7 mouse cellular contexts compared by ENCODE assay signal in the genomic region with DNA sequence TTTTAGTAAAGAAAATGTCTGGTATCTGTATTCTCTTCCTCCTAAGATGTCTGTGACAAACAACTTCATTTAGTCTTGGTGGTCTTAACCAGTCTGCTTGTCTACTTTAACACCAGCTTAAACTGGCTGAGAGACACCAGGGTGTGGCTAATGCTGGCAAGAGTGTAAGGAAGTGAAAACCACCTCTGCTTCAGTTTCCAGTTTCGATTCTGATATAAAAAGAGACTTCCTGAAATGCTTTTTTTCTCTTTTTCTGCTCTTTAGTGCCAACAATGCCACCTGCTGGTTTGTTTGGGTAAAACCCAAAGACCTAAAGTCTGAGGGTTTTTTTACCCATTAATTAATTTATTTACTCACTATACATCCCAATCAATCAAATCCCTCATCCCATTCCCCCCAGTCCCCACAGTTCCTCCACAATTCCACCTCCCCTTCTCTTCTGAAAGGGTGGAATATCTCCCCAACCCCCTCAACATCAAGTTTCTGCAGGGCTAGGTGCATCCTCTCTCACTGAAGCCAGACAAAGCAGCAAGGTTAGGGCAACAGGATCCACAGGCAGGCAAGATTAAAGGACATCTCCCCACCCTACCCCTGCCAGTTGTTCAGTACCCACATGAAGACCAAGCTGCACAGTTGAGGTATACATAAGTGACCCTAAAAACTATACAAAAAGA. TPM values are rescaled to one million over a fixed set of nuclear protein-coding genes. Genes with fewer than 3 reads are reported as not detected.
A peak's percentile ranks its signal among the peaks of the same experiment; 100 is the strongest.
DNase-seq lines count a peak whose midpoint lies in the region; ATAC-seq and TF ChIP-seq lines count a peak whose summit lies in the region.
"Not testable (repeated sequence)": the region's sequence is repeated elsewhere in the genome, so short reads cannot be mapped to it uniquely, and the experiment has no call there.

No protein-coding gene starts in this region.

- not testable (repeated sequence) for TF ChIP-seq POLR2A in brain, embryonic 14.5 days (IDR thresholded peaks at IDR 0.05; ENCODE audit: borderline replicate concordance, extremely low read depth, insufficient read depth, insufficient read length, poor library complexity, severe bottlenecking); liver, adult 2 months (IDR thresholded peaks at IDR 0.05; ENCODE audit: extremely low read depth, insufficient read depth, low read length)

- not testable (repeated sequence) for H3K36me3 ChIP-seq in forebrain, embryonic 16.5 days (ENCODE audit: control insufficient read depth, insufficient read depth); kidney, postnatal 0 days (ENCODE audit: insufficient read depth, low read length); liver, adult 2 months (ENCODE audit: control insufficient read depth, insufficient read depth, low read length); midbrain, embryonic 14.5 days (ENCODE audit: control insufficient read depth, insufficient read depth, low read length)

- WGBS in forebrain, embryonic 16.5 days: 7% methylated on average over 1 of the region's 1 CpGs
- WGBS in kidney, postnatal 0 days: 0% methylated on average over 1 of the region's 1 CpGs
- 3% methylated on average over 1 of the region's 1 CpGs for WGBS in liver, adult 2 months
- 15% methylated on average over 1 of the region's 1 CpGs for WGBS in midbrain, embryonic 14.5 days

- H3K4me2 ChIP-seq in forebrain, embryonic 16.5 days (ENCODE audit: low read length); kidney, postnatal 0 days (ENCODE audit: low read length); midbrain, embryonic 14.5 days (ENCODE audit: low read length): not testable (repeated sequence)

- not testable (repeated sequence) for H3K27me3 ChIP-seq in forebrain, embryonic 16.5 days (replicated peaks; ENCODE audit: control insufficient read depth, insufficient read depth, low read length); kidney, postnatal 0 days (ENCODE audit: insufficient read depth, low read length); liver, adult 2 months (ENCODE audit: control insufficient read depth, insufficient read depth, low read length); midbrain, embryonic 14.5 days (ENCODE audit: control insufficient read depth, insufficient read depth, low read length)

- ATAC-seq in forebrain, embryonic 16.5 days: peak; percentile 31; the same call in 1 of the 2 replicates
- ATAC-seq in kidney, postnatal 0 days (replicated peaks; ENCODE audit: low FRiP score, low read depth); midbrain, embryonic 14.5 days (ENCODE audit: low FRiP score, low TSS enrichment): not testable (repeated sequence)

- not testable (repeated sequence) for H3K27ac ChIP-seq in forebrain, embryonic 16.5 days (ENCODE audit: low read length); kidney, postnatal 0 days; liver, adult 2 months (replicated peaks; ENCODE audit: insufficient read depth, low read depth, low read length); midbrain, embryonic 14.5 days (replicated peaks; ENCODE audit: low read depth, low read length)

- not testable (repeated sequence) for TF ChIP-seq CTCF in brain, embryonic 14.5 days (IDR thresholded peaks at IDR 0.05; ENCODE audit: borderline replicate concordance, extremely low read depth, insufficient read depth, insufficient read length); liver, adult 2 months (IDR thresholded peaks at IDR 0.05; ENCODE audit: low read depth, low read length)
- TF ChIP-seq CTCF in kidney, postnatal 0 days (IDR thresholded peaks at IDR 0.05; ENCODE audit: low read depth): peak; percentile 65

- not testable (repeated sequence) for H3K79me2 ChIP-seq in liver, adult 2 months (ENCODE audit: control insufficient read depth, insufficient read depth, low read length)

- not testable (repeated sequence) for H3K9ac ChIP-seq in forebrain, embryonic 16.5 days (replicated peaks; ENCODE audit: low read depth, low read length); kidney, postnatal 0 days (ENCODE audit: low read depth, low read length); liver, adult 2 months (ENCODE audit: low read depth, low read length); midbrain, embryonic 14.5 days (replicated peaks; ENCODE audit: low read length)

- not testable (repeated sequence) for H3K4me3 ChIP-seq in forebrain, embryonic 16.5 days (replicated peaks; ENCODE audit: low read length); kidney, postnatal 0 days (replicated peaks; ENCODE audit: low read depth, low read length); midbrain, embryonic 14.5 days (replicated peaks; ENCODE audit: low read depth, low read length)
- peak overlapping the region; percentile 27; the same call in 1 of the 2 replicates for H3K4me3 ChIP-seq in liver, adult 2 months (ENCODE audit: insufficient read depth, low read depth, low read length)

- not testable (repeated sequence) for H3K4me1 ChIP-seq in forebrain, embryonic 16.5 days (replicated peaks; ENCODE audit: control insufficient read depth, insufficient read depth, low read length); kidney, postnatal 0 days (replicated peaks; ENCODE audit: insufficient read depth, low read length); liver, adult 2 months (ENCODE audit: control insufficient read depth, insufficient read depth, low read length); midbrain, embryonic 14.5 days (ENCODE audit: control insufficient read depth, insufficient read depth, low read length)

- not testable (repeated sequence) for H3K9me3 ChIP-seq in forebrain, embryonic 16.5 days (ENCODE audit: control insufficient read depth, low read length); kidney, postnatal 0 days (replicated peaks; ENCODE audit: low read length); midbrain, embryonic 14.5 days (ENCODE audit: control insufficient read depth, low read length)

- DNase-seq in brain, embryonic 14.5 days (ENCODE audit: low read depth): peak; percentile 56
- peak; percentile 42 for DNase-seq in heart, postnatal 4 days
- DNase-seq in kidney, postnatal 0 days (ENCODE audit: low spot score): peak; percentile 79
- DNase-seq in liver, adult 2 months (ENCODE audit: extremely low read depth, low read depth, low spot score): peak; percentile 72
- DNase-seq in midbrain, embryonic 14.5 days: peak; percentile 80
- peak; percentile 16 to 56 for DNase-seq in spleen, postnatal 10 days (ENCODE audit: low spot score in 2 of 2)

RNA-seq across cellular contexts. Expression of a gene that starts 53.3 kb away (rescaled TPM):
- 0.34 and 1.5 TPM in 2 replicates for polyA plus RNA-seq in brain, embryonic 14.5 days (2012; rRNA removed)
- 1.3 and 1.5 TPM in 2 replicates for polyA plus RNA-seq in forebrain, embryonic 16.5 days (2015; fragmentation: Nextera tagmentation; extraction: Ambion mirVana)
- total RNA-seq in heart, postnatal 4 days (2021): 10 to 100 TPM; 10.2 to 10.6 TPM
- 14.9 and 17.3 TPM in 2 replicates for polyA plus RNA-seq in kidney, postnatal 0 days (2015; fragmentation: Nextera tagmentation; extraction: Ambion mirVana)
- total RNA-seq in liver, adult 2 months (2014; rRNA removed): 14.6 and 24.8 TPM in 2 replicates
- 0.78 and 0.83 TPM in 2 replicates for polyA plus RNA-seq in liver, adult 2 months (2012; rRNA removed)
- 1.2 and 2.4 TPM in 2 replicates for polyA plus RNA-seq in midbrain, embryonic 14.5 days (2014; fragmentation: Nextera tagmentation; extraction: Ambion mirVana)
